Mouse (Mus musculus) E14TG2a.4 (cell line): ENCODE measurements around the gene Ehmt2.

ENCODE experiments used
- CTCF ChIP-seq: conservative IDR thresholded peaks from 2 replicates; pipeline ENCODE4 v1.5.1; 2014; ENCODE audit warnings: low read length
- POU5F1 ChIP-seq: IDR thresholded peaks from 2 replicates; pipeline ENCODE4 v1.6.1; 2014; ENCODE audit warnings: low read length, borderline replicate concordance

GRCm38 (mm10) chr17:34895724-34896123 is 2.5 kb upstream of the Ehmt2 start:
- TF ChIP-seq CTCF (no peak), POU5F1 (no peak)
